Mouse (Mus musculus): Measurements from ENCODE around the gene Zfp946.
A peak's percentile ranks its signal among the peaks of the same experiment; 100 is the strongest.

Zfp946 gene

DNA sequence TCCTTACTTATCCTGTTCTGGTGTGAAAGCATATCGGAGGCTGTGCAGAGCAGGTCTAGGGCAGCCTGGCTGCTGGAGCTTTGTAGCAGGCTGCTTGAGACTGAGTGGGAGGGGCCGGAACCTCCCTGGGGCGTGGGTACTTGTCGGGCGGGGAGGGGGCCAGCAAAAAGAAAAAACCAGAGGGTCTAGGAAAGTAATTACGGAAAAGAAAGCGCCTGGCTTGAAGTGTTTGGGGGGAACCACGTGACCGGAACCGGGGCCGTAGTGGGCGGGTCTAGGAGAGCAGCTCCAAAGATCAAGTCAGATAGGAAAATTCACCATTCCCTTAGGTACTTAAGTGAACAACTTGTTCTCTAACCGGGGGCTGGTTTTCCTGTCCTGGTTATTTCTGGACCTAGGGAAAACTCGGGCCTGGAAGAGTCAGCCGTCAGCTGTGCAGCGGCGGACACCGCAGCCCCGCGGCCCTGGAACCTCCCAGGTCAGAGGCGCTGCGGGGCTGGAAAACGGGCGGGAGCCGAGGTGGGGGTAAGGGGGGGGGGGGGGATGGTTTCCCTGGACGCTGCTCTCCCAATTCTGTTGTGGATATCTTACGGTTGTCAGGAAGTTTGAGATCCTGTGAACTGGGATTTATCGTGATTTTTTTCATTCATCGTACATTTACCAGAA lies at the start of gene Zfp946:
TSS of gene Zfp946 (plus strand) at position 271 of the 666 bp plus-strand sequence.
- DNase-seq (ENCODE audit: low spot score): peak; percentile 73

DNA sequence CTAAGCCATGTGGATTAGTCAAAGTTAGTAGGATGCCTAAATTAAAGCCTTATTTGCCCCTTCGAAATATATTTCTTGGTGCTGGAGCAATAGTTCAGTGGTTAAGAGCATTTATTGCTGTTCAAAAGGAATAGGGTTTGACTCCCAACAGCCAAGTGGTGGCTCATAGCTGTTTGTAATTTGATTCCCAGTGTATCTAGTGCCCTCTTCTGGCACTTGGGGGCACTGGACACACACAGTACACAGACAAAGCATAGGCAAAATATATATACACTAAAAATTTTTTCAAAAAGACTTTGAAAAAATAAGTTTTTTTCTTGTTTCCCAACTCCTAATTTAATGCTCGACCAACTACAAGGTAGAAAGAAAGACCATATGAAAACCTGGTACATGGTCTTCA lies 13.3 kb upstream of the Zfp946 start:
- DNase-seq (ENCODE audit: low spot score): peak; percentile 40

DNA sequence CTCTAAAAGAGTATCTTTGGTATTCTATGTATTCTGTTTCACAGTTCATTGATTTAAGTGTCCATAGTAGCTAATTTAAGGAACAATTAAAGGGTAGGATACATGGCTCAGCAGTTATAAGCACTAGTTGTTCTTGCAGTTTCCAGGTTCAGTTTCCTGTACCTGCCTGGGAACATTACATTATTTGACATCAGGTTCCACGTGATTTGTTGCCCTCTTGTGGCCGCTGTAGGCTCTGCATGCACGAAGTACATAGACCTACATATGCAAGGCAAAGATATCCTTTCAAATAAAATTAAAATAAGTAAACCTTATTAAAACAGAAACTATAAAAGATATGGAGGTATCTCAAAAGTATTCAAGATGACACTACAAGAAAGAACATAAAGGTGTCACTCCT lies 6.5 kb upstream of the Zfp946 start:
- DNase-seq (ENCODE audit: low spot score): peak; percentile 70

DNA sequence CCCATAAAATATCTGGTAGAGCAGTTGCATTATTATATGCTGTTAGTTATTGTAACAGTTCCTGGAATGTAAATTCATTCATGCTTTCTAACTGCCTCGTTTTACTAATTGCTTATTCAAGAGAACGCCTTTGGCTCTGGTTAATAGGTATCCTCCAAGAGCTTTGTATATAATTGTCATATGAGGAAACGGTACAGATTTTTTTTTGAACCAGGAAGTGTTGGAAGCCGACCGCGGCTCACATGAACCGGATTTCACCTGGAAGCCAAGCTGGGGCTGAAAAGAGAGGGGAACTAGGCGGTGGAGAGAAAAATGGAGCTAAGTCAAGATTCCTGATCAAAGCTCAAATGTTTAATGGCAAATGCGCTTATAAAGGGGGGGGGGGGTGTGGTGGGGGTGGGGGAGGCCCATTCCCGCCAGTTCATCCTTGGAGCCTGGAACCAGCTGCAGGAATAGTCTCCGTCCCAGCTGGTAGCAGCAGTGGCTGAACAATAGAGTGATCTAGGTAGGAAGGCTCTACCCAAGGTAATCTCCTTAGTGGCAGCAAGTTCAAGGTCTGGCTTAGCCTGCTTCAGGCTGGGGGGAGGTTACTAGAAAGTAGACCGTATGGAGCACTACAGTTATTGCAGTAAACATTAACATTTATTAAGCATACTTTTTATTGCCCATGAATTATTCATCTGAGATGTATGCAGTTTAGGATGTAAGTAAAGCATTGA lies 773 bp downstream of the Zfp946 start:
- peak; percentile 20 for DNase-seq (ENCODE audit: low spot score)

DNA sequence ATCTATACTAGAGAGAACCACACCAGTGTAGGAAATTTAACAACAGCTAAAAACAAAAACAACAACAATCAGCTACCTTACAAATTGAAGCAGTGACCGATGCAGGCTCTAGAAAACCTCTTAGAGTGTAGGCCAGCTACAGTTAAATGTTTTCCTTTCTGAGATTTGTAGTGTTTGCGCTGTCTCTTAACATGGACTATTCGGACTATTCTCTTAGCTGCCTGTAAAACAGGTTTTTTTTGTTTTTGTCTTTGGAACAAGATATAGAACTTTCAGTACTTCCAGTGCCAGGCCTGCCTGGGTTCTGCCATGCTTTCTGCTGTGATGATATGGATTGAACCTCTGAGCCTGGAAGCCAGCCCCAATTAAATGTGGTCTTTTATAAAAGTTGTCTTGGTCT lies 23.7 kb downstream of the Zfp946 start:
- no peak for DNase-seq (ENCODE audit: low spot score)

DNA sequence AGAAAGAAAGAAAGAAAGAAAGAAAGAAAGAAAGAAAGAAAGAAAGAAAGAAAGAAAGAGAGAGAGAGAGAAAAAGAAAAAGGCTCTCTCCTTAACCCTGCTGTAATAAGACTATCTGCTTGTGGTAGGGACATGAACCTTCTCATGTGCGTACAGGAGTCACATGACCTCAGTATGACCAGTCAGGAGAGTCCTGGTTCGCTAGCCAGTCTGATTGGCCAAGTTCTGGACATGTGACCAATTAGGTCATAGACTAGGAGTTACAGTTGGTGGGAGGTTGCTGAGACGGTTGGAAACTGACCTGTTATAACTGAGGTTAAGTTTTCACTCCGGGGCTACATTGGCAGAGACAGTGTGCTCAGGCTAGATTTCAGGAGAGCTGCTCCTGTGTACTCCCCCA lies 73.1 kb downstream of the Zfp946 start:
- peak; percentile 10 for DNase-seq (ENCODE audit: low spot score)
